Mouse (Mus musculus) E14TG2a.4 (cell line): ENCODE measurements around the gene Ndufb10.

Experiments used
- CTCF ChIP-seq: conservative IDR thresholded peaks from 2 replicates; pipeline ENCODE4 v1.5.1; 2014; ENCODE audit warnings: low read length
- NANOG ChIP-seq: IDR thresholded peaks from 2 replicates; pipeline ENCODE4 v1.6.1; 2014; ENCODE audit warnings: borderline replicate concordance, low read length, mixed read lengths

GRCm38 (mm10) chr17:24686514-24686913 lies 37.8 kb downstream of the Ndufb10 start:
- no peak for TF ChIP-seq CTCF
- no peak for TF ChIP-seq NANOG
